Mouse (Mus musculus): ENCODE data around the gene Arrdc2.

The Arrdc2 gene

DNA sequence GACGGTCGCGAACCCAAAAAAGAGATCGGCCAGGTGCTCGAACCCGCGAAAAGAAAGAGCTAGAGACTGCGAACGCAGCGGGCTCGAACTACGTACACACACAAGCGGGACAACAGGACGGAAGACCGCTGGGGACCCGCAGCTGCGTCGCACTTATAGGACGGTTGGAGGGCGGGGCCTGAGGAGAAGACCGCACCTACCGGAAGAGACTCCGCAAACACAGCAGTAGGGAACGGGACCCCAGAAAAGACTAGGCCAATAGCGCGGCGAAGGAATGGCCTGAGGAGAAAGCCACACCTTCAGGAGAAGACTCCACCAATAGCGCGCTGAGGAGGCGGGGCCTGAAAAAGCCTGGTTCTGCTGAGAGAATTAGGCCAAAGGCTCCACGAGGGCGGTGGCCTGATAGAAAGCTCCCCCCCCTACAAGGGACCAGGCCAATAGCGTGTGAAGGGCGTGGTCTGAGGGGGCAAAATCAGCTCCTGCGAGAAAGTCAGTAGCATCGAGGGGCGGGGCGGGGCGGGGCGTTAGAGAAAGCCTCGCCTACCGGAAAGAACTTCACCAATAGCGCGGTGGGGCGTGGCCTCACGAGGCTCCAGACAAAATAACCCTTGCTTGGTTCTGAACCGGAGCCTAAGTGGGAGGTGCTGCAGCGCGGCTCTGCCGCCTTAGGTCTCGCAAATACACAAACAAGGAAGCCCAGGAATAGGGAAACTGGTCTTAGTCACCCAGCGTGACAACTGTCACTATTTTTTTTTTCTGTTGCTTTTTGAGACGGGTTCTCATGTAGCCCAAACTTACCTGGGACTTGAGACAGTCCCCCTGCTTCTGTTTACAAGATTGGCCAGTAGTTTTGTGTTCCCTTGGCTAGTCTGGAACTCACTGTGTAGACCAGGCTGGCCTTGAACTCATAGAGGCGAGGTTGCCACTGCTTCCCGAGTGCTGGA, at the start of gene Arrdc2:
TSS of gene Arrdc2 (minus strand) at position 313 of the 944 bp plus-strand sequence.
- DNase-seq = peak; percentile 97

DNA sequence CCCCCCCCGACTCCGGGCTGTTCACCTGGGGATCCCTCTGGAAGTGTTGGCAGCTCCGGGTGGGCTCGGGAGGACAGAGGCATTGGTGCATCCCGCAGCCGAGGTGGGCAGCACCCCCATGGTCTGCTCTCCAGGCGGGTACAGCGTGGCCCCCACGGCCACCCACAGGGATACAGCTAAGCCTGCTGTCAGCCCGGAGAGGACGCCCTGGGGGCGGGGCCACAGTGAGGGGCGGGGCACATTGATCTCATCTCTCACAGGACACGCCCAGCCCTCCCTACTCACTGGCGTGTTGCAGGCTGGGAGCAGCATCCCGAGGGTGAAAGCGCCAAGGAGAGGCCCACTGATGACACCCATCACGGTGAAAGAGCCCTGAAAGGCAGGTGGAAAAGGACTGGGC, 48.1 kb upstream of the Arrdc2 start:
- DNase-seq = no peak

DNA sequence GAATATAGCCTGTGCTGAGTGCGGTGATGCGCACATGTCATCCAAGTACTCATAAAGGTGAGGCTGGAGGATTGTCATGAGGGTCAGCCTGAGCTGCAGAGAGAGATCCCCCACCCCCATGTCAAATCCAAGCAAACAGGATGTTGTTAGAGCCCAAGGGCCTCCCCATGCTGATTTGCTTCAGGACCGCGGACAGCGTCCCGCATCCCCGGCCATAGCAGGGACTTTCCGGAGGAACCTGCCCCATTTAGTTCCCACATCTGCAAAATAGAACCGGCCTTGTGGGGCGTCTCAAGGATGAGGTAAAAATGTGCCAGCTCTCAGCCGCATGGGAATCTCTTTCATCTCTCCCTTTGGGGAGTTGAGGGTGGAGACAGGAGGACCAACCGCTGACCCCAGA, 46.1 kb upstream of the Arrdc2 start:
- no peak for DNase-seq

DNA sequence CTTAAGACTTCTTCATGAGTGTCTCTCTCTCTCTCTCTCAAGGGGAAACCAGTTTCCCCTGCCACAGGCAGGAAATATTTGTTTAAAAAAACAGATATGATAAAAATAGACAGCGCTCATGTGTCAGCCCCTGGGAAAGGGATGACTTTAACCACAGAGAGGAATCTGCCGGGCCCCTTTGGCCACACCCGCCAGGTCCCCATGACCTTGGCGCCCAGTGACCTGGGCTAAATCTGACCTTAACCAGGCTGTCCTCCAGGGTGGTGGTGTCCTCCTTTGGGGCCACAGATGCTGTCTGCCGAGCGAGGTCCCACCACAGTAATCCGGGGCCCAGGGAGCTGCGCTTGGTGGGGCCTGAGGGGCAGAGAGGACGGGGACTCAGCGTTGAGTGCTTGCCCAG, 45.2 kb upstream of the Arrdc2 start:
- no peak for DNase-seq

DNA sequence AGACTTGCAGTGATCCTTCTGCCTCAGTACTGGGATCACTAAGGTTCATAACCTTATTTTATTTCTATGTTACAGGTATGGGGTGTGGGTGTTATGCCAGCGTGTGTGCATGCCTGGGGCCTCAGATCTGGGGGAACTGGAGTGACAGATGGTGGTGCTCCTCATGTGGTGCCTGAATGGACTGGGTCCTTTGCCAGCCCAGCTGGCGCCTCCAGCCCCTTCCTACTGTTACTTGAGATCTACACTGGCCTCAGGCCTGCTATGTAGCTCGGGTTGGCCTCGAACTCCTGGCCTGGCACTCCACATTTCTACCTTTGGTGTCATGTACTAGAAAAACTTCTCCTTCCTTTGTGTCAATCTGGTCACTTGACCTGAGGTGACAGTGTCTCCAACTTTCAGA, 44.7 kb upstream of the Arrdc2 start:
- DNase-seq = no peak

DNA sequence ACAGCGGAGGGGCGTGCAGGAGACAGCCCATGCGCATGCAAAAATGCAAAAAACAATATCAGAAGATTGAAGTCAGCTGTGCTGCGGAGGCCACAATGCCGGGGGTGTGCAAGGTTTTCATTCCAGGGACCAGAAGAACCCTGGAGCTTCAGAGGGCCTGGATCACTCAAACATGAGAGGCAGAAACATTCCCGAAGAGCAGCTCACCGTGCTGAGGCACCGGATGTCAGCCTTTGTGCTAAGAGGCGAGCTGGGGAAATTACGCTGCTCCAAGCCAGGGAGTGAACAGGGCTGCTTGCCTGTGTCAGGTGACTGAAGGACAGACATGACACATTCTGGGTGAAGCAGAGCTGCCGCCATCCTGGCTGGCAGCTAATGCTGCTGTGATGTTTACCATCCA, 41.0 kb upstream of the Arrdc2 start:
- no peak for DNase-seq

DNA sequence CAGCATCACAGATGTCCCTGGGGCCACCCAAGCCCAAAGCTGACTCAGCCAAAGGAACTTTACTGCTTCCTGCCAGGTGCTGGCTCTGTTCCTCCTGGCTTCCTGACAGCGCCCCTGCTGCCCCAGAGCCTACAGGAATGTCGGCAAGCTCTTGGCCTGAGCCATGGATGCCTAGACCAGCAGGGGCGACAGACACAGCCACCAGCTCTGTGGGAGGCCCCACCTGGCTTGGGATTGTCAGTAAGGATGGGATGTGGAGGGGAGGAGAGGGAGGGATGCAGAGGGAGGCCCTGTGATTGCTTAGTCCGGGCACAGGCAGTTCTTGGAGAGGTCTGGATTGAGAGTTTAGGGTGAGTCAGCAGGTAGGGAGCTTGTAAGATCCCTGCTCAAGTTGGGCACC, 40.6 kb upstream of the Arrdc2 start:
- no peak for DNase-seq

DNA sequence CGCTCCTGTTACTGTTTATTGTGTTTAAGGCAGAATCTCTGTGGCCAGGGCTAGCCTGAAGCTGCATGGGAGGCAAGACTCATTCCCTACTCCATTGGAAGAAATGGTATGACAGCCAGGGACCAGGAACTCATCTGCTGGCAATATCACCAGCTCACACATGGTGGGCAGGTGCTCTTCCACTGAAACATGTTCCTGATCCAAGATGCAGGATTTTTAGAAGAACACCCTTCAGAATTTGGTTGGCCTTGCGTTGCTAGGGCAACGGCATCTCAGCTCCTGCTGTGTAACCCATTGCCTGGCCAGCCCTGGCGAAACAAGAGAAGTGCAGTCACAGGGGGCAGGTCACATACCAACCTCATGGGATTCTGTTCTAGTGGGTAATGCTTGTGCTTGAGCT, 40.0 kb upstream of the Arrdc2 start:
- no peak for DNase-seq

DNA sequence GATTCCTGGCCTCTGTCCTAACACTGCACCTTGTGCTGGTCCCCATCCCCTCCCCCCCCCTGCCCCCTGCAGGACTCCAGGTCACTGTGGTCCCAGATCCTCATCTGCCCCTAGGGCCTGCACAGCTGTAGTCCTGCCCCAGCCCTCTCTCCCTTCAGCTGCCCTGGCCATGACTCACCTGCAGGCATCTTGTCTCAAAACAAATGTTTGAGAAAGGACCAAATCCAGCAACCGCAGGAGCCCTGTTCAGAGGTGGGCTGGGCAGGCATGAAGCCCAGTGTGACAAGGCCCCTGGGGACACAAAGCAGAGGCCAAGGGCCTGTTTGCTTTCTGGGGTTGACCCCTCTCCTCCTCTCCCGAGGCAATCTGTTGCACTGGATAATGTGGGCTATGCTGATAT, 38.7 kb upstream of the Arrdc2 start:
- no peak for DNase-seq

DNA sequence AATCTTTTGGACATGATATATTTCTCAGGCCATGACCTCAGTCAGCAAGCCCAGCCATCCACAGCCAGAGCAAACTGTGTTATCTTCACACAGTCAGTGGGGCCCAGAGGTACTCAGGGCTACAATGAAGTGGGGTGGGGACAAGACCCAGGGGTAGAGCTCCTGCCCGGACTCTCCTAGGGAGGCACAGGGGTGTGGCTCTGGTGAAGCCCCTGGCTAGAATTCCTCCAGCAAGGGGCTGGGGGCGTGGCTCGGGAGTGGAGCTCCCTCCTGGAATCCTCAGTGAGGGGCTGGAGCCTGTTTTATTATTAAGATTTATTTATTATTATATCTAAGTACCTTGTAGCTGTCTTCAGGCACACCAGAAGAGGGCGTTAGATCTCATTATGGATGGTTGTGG, 36.9 kb upstream of the Arrdc2 start:
- no peak for DNase-seq

DNA sequence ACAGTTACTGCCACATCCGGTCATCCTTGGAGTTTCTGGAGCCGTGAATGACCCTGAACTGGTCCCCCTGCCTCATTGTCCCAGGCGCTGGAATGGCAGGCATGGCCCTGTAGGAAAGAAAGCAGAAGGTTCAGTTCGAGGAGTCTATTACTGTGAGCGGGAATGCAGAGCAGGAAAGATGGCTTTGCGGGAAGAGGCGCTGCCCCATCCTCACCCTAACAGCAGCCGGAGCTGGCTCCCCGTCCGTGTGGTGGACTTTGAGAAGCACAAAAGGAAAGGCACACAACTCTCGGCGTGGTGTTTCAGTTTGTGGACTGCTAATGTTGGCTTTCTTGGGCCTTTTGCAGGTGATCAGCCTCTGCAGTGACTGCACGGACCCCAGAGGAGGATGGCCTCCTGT, 34.9 kb upstream of the Arrdc2 start:
- DNase-seq = no peak

DNA sequence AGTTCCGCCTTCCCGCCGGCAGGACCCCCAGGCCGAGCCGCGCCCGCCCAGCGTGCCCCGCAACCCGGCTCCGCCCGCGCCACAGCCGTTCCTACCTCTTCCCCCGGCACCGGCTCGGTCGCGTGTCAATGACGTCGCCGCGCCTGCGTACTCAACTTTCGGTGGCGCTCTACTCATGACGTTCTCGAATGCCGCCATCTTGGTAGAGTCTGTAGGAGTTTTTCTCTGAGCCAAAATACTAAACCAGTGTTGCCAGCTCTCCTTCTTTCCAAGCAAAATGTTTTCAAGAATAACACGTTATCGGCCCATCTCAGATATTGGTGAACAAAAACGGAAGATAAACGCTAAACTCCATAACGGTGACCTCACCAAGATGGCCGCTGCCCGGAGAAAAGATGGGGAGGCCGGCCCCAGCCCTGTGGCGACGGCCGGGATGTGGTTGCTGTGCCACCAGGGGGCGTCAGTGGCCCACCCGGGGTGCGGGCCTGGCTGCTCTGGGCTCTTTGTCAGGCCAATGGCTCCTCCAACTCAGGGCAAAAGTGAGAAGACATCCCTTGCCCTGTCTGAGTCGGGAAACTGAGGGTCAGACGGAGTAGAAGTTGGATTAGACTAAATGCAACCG, 34.0 kb upstream of the Arrdc2 start, which contains the start of gene Ccdc124:
TSS of gene Ccdc124 (minus strand) at position 572 of the 622 bp plus-strand sequence.
- DNase-seq = peak; percentile 96

DNA sequence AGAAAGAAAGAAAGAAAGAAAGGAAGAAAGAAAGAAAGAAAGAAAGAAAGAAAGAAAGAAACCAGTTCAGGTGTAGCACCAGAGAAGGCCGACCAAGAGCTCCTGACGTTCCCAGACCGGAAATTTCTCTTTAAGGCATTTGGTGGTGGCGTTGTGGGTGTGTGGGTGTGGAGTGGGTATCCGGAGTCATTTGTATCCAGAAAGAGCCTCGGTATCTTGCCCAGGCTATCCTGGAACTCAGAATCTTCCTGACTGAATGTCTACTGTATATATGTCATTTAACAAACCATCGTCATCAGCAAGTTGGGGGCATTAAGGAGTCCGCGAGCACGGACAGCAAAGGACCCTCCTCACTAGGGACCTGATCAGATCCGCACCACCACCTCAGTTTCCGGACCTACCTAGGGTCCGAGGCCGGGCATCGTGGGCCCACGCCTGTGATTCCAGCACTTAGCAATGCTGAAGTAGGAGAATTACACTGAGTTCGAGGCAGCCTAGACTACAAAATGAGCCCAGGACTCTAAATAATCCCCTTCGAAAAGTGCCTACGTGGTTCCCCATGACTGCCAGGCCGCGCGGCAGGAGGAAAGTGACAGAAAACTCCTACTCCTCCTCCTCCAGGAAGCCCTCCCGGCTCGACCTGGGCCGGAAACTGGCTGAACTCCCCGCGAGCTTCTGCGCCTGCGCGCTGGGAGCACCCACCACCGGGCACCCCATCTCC, 33.3 kb upstream of the Arrdc2 start:
- DNase-seq = no peak

DNA sequence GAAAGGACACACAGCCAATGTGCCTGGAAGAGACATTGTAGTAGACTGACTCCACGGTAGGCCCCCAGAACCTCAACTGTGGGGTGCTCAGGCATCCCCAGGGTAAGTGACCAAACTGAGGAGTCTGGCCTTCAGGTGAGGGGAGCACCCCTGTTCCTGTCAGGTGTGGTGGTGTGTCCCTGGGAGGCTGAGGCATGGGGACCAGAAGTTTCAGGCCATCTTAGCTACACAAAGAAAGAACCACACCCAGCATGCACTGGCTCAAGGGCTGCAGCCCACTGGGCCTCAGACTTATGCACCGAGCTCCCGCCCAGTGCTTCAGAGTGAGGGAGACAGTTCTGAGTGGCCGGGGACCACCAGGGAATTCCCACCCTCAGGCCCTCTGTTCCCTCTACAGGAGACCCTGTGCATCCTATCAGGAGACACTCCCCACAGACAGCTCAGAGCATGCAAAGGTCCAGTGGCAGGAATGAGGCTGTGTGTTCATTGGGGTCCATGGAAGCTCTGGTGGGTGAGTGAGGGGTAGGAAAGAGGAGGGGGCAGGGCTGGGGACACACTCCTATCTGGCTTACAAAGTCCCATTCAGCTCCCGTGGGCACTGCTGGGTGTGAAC, 31.8 kb upstream of the Arrdc2 start:
- no peak for DNase-seq

DNA sequence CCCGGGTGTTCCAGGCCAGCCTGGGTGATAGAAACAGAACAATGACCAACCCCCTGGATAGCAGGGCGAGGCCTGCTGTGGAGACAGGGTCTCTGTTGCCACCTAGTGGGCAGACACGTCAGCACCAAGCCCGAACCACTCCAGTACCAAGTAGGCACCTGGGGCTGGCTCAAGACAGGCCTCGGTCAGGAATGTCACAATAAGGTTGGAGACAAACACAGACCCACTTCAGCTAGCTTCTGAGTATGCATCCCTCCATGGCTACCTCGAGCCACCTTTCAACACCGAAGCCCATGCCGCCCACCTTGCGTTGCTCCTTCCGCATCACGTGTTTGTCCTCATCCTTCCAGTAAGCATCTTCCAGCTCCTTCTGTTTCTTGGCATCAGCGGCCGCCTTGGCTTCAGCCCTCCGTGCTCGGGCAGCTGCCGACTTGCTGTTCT, 30.1 kb upstream of the Arrdc2 start:
- DNase-seq = peak; percentile 77

DNA sequence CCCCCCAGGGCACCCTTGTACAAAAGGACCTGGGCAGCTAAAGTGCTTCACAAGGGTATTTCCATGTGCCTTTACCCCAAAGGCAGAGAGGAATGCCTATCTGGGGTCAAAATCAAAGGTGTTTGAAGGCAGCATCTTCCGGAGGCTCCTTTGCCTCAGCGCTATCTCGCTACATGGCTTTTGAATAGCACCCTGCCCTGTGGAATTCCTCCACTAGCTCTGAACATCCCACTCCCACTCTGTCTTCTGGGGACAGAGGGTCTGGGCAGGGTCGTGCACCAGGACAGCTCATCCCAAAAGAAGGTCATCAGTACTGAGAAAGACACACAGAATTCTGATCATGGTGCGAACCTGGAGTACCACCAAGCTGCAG, 29.7 kb upstream of the Arrdc2 start:
- DNase-seq = no peak

DNA sequence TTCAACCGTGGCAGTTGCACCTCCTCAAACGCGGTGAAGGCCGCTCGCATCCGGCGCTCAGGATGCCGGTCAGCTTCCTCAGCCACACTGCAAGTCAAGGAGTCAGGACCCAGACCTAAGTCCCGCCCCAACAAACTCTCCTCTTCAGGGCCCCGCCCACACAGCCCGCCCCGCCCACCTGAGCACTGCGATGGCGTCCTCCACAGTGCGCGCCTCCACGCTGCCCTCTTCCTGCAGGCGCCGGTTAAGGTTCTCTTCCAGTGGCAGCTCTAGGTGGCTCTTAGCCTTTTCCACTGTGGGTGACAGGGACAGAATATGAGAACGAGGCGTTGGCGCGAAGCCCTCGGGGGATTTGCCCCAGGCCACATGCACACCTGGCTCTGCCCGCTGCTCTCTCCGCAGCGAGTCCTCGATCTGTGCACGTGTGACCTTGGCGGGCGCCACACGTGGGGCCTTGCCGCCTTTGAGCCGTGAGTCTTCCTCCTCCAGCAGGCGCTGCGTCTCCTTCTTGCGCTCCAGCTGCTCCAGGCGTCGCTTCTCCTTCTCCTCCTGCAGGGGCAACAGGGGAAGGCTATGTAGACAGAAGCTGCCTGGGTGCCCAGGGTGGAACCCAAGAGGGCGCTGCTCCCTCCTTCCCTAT, 29.2 kb upstream of the Arrdc2 start:
- DNase-seq = peak; percentile 44

DNA sequence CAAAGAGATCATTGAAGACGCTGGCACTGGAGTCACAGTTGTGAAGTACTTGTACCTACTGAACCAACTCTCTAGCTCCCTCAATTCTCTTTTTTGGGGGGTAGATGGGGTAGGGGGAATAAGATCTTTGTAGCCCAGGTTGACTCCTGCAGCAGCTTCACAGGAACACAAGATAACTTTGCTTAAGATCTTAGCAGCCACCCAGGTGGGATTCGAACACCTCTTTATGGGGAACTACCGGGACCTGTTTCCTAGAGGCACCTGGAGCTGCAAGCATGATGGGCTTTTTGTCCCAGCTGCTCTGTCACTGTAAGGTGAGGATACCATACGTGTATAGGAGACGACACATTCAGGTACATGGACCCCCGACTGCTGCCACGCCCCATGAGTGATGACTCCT, 27.0 kb upstream of the Arrdc2 start:
- no peak for DNase-seq

DNA sequence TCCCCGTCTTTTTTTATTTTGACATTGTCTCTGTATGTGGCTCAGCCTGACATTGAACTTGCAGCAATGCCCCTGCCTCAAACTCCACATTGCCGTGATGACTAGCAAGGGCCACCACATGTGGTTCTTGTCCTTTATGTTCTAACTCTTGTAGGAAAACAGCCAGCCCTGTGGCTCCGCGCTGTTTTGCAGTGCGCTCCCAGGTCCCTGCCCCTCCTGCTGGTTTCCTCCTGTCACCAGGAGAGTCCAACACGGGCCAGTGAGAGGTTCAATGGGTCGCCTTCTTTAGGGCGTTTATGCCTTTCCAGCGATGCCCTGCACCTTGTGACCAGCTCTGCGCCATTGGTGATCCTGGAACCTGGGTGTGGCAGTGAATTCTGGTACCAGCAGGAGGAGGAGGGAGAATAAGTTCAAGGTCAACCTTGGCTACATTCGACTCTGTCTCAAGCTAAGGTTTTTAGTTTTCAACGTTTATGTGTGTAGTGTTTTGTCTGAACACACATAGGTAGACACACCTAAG, 26.5 kb upstream of the Arrdc2 start:
- DNase-seq = no peak

DNA sequence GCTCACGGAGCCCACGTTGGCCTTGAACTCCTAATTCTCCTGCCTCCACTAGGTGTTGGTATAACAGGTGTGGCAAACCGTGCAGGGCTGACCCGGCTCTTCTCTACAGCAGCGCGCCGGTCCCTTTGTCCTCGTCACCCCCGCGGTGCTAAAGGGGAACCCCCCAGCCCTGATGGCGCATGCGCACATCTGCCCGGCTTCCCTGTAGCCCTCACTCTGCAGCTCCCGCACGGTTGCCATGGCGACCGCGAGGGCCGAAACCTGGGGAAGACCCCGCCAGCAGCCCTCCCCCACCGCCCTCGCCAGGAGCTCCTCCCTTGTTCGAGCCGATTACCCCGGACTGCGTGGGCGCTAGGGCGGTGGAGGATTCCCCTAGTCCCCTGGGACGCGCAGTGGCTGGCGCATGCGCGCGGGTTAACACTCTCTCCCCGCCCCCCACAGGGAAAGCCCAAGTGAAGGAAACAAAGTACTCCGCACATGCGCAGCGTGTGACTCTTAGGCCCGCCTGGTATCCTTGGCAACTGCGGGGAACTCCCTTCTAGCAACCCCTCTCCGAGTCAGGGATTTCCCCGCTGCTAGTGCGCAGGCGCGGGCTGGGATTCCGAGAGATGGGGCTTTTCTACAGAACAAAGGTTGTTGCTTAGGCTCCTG, 26.0 kb upstream of the Arrdc2 start:
- peak; percentile 99 for DNase-seq

DNA sequence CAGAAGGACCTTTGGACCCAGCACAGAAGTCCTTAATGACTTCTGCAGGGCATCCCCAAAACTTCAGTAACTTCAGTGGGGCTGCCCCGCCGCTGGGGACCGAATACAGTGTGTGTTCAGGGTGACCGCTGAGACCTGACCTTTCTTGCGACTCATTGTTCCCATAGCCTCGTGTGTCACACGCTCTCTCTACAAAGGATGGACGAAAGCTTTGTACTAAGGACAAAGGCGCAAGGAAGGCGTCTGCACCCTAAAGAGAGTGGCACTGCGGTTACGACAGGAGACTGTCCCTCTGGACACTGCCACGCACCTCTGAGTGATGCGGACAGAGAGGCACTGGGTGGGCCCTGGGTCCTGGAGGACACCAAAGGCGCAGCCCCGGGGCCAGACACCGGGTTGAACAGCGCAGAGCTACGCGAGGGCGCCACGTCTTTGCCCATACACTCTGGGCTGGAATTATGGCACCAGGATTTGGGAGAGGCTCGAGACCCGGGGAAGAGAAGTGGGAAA, 25.2 kb upstream of the Arrdc2 start:
- no peak for DNase-seq

Measured in right cerebral cortex, postnatal 14 days (tissue).